Mouse (Mus musculus): ENCODE results near the gene Tmub1.
A peak's percentile ranks its signal among the peaks of the same experiment; 100 is the strongest.

Tmub1 gene

DNA sequence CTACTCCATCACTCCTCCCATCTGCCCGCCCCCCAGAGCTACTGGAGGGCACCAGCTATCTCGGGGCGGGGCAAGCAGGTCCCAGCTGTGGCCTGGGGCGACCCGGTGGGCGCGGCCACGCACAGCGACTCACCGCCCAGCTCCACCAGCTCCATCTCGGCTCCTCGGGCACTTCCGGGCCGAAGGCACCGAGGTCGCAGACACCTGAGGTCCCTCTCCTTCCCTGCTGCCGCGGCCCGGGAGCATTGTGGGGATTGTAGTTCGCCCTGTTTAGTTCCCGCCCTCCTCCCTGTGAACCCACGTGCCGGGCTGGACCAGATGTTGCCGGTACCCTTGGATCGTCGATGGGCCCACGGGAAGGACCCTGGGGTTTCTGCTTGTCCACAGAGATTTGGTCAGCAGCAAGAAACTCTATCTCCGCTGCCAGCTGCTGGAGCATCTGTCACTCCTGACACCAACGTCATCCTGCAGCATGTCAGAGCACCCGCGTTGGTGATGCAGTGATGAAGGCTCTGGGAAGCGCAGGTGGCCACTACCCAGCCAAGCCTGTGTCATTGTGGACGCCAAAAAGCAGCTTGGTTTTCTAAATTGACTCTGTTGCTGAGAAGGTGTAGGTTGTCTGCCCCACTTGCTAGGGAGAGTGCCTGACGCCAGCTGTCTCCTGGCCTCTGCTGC is at the start of gene Tmub1:
Tmub1 (minus strand) TSS at position 231 of the 675 bp plus-strand sequence.
- peak; percentile 83 for DNase-seq

DNA sequence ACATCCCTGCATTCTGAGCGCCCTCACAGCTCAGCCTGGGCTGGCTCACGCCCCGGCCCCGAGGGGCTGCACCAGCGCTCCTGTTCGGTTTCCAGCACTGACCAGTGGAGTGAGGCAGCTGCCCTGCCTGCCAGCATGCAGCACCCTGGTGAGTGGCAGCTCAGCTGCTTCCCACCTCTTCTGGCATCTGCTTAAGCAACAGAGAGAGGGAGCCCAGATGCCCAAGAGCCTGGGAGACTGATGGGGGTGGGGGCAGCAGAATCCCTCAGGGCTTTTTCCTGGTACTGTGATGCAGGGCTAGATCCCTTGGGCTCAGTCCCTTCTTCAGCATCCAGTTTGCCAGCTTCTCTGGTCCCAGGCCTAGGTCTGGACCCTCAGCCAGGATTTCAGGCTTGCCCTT is 49.1 kb upstream of the Tmub1 start:
- no peak for DNase-seq

DNA sequence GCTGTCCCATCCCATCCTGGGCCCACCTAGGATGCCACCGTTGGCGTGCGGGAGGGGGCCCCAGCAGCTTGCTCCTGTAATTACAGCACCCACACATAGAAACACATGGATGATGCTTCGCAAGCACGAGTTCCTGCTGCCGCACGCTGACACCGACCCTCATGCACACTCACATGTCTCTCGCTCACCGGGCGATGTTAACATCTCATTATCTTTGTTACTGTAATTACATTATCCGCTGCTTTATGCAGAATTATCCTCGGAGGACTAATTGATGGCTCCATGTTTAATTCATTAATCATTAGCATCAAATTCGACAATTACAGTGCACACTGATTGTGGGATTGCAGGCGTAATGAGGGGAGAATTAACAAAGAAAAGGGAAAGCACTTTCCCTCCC is 47.4 kb upstream of the Tmub1 start:
- no peak for DNase-seq

DNA sequence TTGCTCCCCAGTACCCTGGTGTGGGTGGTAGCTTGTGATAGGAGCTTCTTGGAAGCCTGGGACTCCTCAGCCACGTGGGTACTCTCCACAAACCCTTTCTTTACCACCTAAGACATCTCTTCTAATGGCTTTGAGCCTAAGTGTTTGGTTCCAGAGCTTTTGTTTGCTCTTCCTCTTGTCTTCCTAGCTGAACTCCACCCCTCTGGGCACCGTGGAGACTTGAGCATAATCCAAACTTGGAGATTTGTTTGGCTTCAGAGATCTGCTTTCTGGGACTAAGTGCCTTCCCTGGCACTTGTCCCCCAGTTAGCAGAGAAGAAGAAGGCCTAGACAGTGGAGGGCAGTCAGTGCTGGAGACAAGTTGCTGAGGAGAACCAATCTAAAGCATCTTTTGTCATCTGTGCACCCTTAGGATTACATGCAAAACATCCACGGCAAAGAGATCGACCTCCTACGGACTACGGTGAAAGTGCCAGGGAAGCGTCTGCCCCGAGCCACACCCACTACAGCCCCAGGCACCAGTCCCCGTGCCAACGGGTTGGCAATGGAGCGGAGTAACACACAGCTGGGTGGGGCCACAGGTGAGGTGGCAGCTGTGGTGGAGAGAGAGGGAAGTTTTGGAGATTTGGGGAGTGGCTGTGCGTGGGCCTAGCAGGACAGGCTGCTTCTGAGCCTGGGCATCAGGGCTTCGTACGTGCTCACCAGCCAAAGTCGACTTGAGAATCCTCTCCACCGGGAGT is 45.1 kb upstream of the Tmub1 start:
- no peak for DNase-seq

DNA sequence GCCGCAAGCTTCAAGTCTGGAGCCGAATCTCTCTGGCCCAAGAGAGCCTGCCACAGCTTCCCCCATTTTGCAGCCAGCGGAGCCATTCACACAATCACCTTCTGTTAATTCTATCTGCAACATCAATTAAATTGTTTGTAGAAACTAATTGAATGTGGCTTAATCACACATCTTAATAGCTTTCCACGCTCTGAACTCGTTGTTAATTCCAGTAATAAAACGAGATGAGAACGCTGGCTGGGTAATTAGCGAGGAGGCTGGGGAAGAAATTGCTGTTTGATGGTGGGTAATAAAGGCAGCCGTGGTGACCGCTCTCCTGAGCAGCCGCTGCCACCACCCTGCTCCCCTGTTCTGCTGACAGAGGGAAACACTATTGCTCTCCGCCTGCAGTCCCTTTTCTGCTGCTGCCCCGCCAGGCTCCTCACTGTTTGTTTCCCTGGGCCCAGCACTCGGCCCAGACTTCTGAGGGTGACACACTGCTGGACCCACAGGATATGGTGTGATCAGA is 42.8 kb upstream of the Tmub1 start:
- no peak for DNase-seq

DNA sequence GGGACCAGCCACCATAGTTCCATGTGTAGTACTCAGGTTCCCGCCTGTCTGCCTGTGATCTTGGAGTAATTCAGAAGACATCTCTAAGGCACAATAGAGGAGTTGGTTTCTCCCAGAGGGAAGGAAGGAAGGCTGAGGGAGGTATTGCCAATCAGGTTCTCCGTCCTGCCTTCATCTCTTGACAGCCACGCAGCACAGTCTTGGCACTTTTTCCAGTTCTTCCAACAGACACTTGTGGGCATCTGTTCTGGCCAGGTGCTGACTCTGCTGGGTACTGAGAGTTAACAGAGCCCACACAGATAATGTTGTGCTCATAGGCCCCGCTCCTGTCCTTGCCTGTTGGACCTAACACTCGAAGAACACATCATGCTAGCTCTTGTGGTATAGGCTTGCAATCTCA is 39.1 kb upstream of the Tmub1 start:
- no peak for DNase-seq

DNA sequence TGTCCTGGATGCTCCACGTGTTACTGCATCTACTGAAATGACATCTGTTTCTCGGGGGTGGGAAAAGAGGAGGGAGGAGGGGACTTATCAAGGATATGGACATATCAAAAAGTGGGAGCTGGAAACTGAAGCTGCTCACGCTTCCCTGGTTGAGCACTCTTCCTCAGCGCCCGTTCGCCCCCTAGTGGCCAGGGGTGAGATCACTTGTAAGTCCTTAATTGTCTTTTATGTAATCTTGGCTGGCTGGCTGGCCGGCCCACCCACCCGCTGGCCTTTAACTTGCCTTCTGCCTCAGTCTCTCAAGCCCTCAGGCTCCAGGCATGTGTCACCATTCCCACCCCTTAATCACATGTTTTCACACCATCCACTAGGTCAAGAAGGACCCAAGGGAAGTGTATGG is 38.4 kb upstream of the Tmub1 start:
- DNase-seq, result peak; percentile 78

GRCm38 (mm10) chr5:24484963-24485362 is 37.3 kb upstream of the Tmub1 start:
- DNase-seq, result no peak

DNA sequence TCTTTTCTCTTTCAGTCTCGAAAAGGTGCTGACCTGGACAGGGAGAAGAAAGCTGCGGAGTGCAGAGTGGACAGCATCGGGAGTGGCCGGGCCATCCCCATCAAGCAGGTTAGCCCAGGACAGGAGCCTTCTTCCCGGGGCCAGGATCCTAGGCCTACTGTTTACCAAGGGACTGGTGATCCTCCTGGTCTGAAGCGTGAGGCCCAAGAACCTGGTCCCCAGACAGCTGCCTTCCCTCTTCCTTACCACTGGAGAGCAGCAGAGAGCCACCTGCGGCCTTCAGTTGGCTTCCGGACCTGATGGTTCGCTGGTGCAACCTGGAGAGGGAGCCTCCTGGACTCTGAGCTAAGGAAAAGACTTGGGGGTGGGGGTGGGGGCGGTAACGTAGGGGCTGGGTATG is 35.7 kb upstream of the Tmub1 start:
- no peak for DNase-seq

DNA sequence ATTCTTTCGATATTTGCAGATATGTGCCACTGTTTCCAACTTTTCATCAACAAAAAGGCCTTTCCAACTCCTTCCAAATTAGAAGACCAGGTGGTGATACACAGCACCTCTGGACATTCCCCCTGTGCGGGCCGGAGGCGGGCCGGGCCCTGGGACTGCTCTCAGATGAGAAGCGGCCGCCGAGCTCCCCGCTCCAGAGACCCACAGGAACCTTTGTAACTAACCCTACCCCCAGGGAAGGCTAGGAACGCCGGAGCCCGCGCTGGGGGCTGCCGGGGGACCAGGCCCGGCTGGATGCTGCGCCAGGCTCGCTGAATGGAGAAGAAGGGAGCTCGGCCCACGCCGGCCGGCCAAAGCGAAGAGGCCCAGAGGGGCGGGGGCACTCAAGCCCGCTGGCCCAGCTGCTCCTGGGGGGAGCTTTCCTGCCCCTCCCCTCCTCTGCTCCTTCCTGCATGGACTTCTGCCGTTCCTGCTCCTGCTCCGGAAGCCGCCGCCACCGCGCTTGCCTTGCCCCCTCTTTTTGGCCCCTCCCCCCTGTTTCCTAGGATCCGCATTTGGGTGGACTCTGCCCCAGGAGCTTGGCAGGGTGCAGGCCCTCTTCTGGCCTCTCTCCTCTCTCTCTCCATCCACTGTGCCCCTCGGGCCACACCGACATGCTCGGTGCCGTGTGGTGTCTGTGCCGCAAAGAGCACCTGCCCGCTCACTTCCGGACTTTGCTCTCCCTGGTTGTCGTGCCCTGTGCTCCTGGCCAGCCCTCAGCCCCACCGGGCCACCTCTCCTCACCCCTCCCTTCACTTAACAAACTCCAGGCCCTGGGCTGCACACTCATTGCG is 34.8 kb upstream of the Tmub1 start:
- no peak for DNase-seq

- DNase-seq, result no peak
Observed at GRCm38 (mm10) chr5:24481647-24482046, 34.0 kb upstream of the Tmub1 start.

GRCm38 (mm10) chr5:24477909-24478308 is 30.3 kb upstream of the Tmub1 start:
- DNase-seq, result no peak

GRCm38 (mm10) chr5:24475476-24476241 is 28.0 kb upstream of the Tmub1 start:
- no peak for DNase-seq

GRCm38 (mm10) chr5:24474723-24475261 is 27.1 kb upstream of the Tmub1 start:
- DNase-seq, result peak; percentile 62

GRCm38 (mm10) chr5:24474025-24474722 is 26.5 kb upstream of the Tmub1 start:
- no peak for DNase-seq

GRCm38 (mm10) chr5:24472884-24473619 is 25.4 kb upstream of the Tmub1 start:
- no peak for DNase-seq

GRCm38 (mm10) chr5:24470600-24470999 is 22.9 kb upstream of the Tmub1 start:
- peak; percentile 58 for DNase-seq

DNA sequence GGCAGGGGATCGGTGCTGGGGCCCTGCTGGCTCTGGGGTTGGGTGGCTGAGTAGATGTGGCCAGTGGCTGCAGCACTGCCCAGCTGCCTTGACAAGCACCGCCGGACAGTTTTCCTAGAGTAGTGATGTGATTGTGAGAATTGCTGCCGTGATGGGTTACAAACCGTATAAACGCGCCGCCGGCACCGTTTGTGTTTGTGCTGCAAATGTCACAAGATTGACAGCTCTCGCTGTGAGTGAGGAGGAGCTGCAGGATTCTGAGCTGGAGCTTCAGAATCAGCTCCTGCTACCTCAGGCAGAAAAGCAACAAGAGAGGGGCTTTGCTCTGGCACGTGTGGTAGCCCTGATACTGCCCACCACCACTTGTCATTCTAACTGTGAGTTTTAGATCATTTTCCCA is 19.1 kb upstream of the Tmub1 start:
- DNase-seq, result no peak

DNA sequence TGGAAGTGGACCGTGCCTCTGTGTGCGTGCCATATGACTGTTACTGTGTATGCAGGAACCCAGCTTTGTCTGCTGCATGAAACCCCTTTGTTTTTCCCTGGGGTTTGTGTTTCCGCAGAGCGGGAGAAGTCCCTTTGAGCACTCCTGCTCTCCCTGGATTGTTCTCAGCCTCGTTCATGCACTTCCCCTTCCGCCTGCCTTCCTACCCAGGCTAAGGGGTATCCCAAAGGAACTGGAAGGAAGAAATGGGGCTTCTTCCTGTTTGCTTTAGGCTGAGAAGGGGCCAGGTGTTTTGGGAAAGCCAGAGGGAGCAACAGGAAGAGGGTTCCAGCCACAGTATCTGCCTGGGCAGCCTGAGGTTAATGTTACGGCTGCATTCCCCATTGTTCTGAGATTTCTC is 8.0 kb upstream of the Tmub1 start:
- no peak for DNase-seq

GRCm38 (mm10) chr5:24455076-24455475 is 7.4 kb upstream of the Tmub1 start:
- no peak for DNase-seq

GRCm38 (mm10) chr5:24453985-24454303 is 6.3 kb upstream of the Tmub1 start:
- DNase-seq, result no peak

Data from layer of hippocampus, adult 9-11 months (tissue).